Mouse (Mus musculus): Measurements from ENCODE around the gene 2310003L06Rik.

DNA sequence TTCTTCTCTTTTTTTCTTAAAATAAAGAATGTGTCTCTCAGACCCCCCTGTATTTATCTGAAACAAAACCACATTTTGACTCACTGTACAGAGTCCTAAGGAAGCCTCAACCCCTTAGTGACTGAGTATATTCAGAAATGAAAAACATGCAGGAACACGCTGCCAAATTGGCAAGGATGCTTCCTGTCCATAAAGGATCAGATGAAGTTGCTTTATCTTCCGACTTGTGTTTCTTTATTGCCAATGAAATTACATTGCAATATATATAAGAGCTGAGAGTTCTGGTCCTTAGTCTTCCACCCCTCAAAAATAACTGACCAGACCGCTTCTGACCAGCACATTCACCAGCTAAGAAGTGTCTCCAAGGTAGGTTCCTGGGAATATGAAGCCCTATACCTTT is 33.0 kb downstream of the 2310003L06Rik start, which contains the start of gene Smr3a:
- TF ChIP-seq CTCF (IDR thresholded peaks at IDR 0.05; ENCODE audit: borderline replicate concordance, extremely low read depth, insufficient read depth, insufficient read length) = no peak
- no peak for TF ChIP-seq POLR2A (IDR thresholded peaks at IDR 0.05; ENCODE audit: borderline replicate concordance, extremely low read depth, insufficient read depth, insufficient read length, poor library complexity, severe bottlenecking)
